Comparison of ENCODE assay signal across 23 mouse cellular contexts in the genomic region with DNA sequence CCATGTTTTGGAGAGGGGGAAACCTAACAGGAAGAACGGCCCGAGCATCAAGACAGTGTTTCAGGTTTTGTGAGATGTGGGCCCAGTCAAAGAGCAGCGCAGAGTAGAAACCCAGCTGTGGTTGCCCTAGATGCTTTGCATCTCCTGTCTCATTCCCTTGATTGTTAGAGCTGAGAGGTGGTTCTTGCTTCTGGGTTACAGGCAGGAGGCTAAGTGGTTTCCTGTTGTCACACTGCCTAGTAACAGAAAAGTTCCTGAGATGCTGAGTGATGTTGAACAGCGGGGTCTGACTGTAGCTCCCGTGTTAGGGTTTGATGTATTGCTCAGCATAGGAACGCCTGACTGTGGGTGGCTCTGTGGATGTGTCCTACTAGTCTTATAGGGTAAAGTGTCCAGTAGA.
DNase-seq lines count a peak whose midpoint lies in the region; ATAC-seq and TF ChIP-seq lines count a peak whose summit lies in the region.
"Had no signal": no experiment of that assay in that cellular context is flagged by ENCODE, and none has a peak within 500 bp of the region (broad histone marks: within the 10 kb centered on the region; RNA-seq: fewer than 3 reads in every experiment).

No protein-coding gene starts in this region.

- no peak overlapping the region for H3K4me3 ChIP-seq in forebrain, postnatal 0 days (ENCODE audit: low read depth, low read length)
- H3K4me3 ChIP-seq in hindbrain, embryonic 14.5 days (replicated peaks; ENCODE audit: low read length): no peak overlapping the region
- H3K4me3 ChIP-seq: embryonic facial prominence, embryonic 10.5 days; forebrain, embryonic 12.5 days; heart, adult 2 months; intestine, embryonic 15.5 days; kidney, embryonic 15.5 days; lung, embryonic 15.5 days; neural tube, embryonic 15.5 days; stomach, embryonic 15.5 days had no signal

- no peak overlapping the region for H3K9ac ChIP-seq in forebrain, postnatal 0 days
- no peak overlapping the region for H3K9ac ChIP-seq in hindbrain, embryonic 14.5 days
- H3K9ac ChIP-seq: forebrain, embryonic 12.5 days; intestine, embryonic 15.5 days; kidney, embryonic 15.5 days; liver, embryonic 14.5 days; lung, embryonic 15.5 days; neural tube, embryonic 15.5 days; stomach, embryonic 15.5 days had no signal

- no peaks in the 10 kb centered on the region for H3K4me1 ChIP-seq in forebrain, postnatal 0 days (ENCODE audit: insufficient read depth)
- H3K4me1 ChIP-seq in hindbrain, embryonic 14.5 days (replicated peaks; ENCODE audit: control insufficient read depth, insufficient read depth, low read length): no peaks in the 10 kb centered on the region
- H3K4me1 ChIP-seq: embryonic facial prominence, embryonic 10.5 days; forebrain, embryonic 12.5 days; intestine, embryonic 15.5 days; kidney, embryonic 15.5 days; neural tube, embryonic 15.5 days; stomach, embryonic 15.5 days had no signal

- peak; percentile 68 for ATAC-seq in activated CD4-positive, CD25-positive, alpha-beta regulatory T cell, adult 4 months
- no peak for ATAC-seq in forebrain, postnatal 0 days
- no peak for ATAC-seq in hindbrain, embryonic 14.5 days (ENCODE audit: low FRiP score)
- ATAC-seq: intestine, embryonic 15.5 days had no signal

- H3K27ac ChIP-seq in forebrain, postnatal 0 days (ENCODE audit: low read depth, low read length): no peak overlapping the region
- no peak overlapping the region for H3K27ac ChIP-seq in hindbrain, embryonic 14.5 days
- H3K27ac ChIP-seq: embryonic facial prominence, embryonic 10.5 days; forebrain, embryonic 12.5 days; heart, adult 2 months; intestine, embryonic 15.5 days; kidney, embryonic 15.5 days; liver, embryonic 14.5 days; lung, embryonic 15.5 days; neural tube, embryonic 15.5 days; stomach, embryonic 15.5 days had no signal

- 86% methylated on average over 6 of the region's 6 CpGs for WGBS in forebrain, postnatal 0 days
- WGBS in hindbrain, embryonic 14.5 days: 85% methylated on average over 6 of the region's 6 CpGs

- DNase-seq in CD4-positive, CD25-positive, alpha-beta regulatory T cell, adult 2 months (ENCODE audit: low read depth, low spot score): peak; percentile 26
- DNase-seq in naive thymus-derived CD4-positive, alpha-beta T cell, adult 2 months (ENCODE audit: low read depth): peak; percentile 47
- peak; percentile 31 to 53 for DNase-seq in thymus, postnatal 36 days
- no peak for DNase-seq in forebrain, postnatal 0 days
- no peak for DNase-seq in hindbrain, embryonic 14.5 days (ENCODE audit: low spot score)
- DNase-seq in frontal cortex, postnatal 36 days (ENCODE audit: low spot score in 2 of 2): no peak
- DNase-seq: cerebellum, adult 2 months; gastrocnemius, postnatal 14 days; heart, adult 2 months; kidney, postnatal 4 days; lung, postnatal 4 days; midbrain, embryonic 14.5 days; right cerebral cortex, postnatal 14 days; spleen, adult 18-20 months had no signal

- H3K36me3 ChIP-seq in forebrain, postnatal 0 days (ENCODE audit: insufficient read depth): no peaks in the 10 kb centered on the region
- no peaks in the 10 kb centered on the region for H3K36me3 ChIP-seq in hindbrain, embryonic 14.5 days (replicated peaks; ENCODE audit: control insufficient read depth, insufficient read depth)
- H3K36me3 ChIP-seq: forebrain, embryonic 12.5 days; intestine, embryonic 15.5 days; lung, embryonic 15.5 days; neural tube, embryonic 15.5 days; stomach, embryonic 15.5 days had no signal

- H3K27me3 ChIP-seq in forebrain, postnatal 0 days (ENCODE audit: insufficient read depth, low read length): no peaks in the 10 kb centered on the region
- H3K27me3 ChIP-seq in hindbrain, embryonic 14.5 days (ENCODE audit: control insufficient read depth, insufficient read depth, low read length): no peaks in the 10 kb centered on the region
- H3K27me3 ChIP-seq: forebrain, embryonic 12.5 days; intestine, embryonic 15.5 days; kidney, embryonic 15.5 days; lung, embryonic 15.5 days; neural tube, embryonic 15.5 days; stomach, embryonic 15.5 days had no signal

- no peak overlapping the region for H3K4me2 ChIP-seq in forebrain, postnatal 0 days (ENCODE audit: low read depth)
- H3K4me2 ChIP-seq in hindbrain, embryonic 14.5 days (replicated peaks): no peak overlapping the region
- H3K4me2 ChIP-seq: forebrain, embryonic 12.5 days; intestine, embryonic 15.5 days; kidney, embryonic 15.5 days; lung, embryonic 15.5 days; neural tube, embryonic 15.5 days; stomach, embryonic 15.5 days had no signal

- H3K9me3 ChIP-seq in forebrain, postnatal 0 days (ENCODE audit: low read length): no peaks in the 10 kb centered on the region
- H3K9me3 ChIP-seq in hindbrain, embryonic 14.5 days (ENCODE audit: control insufficient read depth, low read length): no peaks in the 10 kb centered on the region
- H3K9me3 ChIP-seq: embryonic facial prominence, embryonic 10.5 days; forebrain, embryonic 12.5 days; intestine, embryonic 15.5 days; kidney, embryonic 15.5 days; lung, embryonic 15.5 days; neural tube, embryonic 15.5 days; stomach, embryonic 15.5 days had no signal

- TF ChIP-seq CTCF in forebrain, postnatal 0 days (IDR thresholded peaks at IDR 0.05; ENCODE audit: low read depth): no peak

Comparison
In these comparisons a context has a peak if more than half of its experiments do, and no peak if none do; other contexts are left out.
1. DNase-seq: peak in CD4-positive, CD25-positive, alpha-beta regulatory T cell, adult 2 months (single experiment), naive thymus-derived CD4-positive, alpha-beta T cell, adult 2 months (single experiment) and thymus, postnatal 36 days (2 of 2); none in forebrain, postnatal 0 days (single experiment), hindbrain, embryonic 14.5 days (single experiment) and frontal cortex, postnatal 36 days (0 of 2).